Comparison of ENCODE assay signal across 12 mouse cellular contexts in genomic region chr4:127232551-127232950, GRCm38 (mm10). TPM values are rescaled to one million over a fixed set of nuclear protein-coding genes. Genes with fewer than 3 reads are reported as not detected.
DNase-seq lines count a peak whose midpoint lies in the region; ATAC-seq and TF ChIP-seq lines count a peak whose summit lies in the region.
"Had no signal": no experiment of that assay in that cellular context is flagged by ENCODE, and none has a peak within 500 bp of the region (broad histone marks: within the 10 kb centered on the region; RNA-seq: fewer than 3 reads in every experiment).

No protein-coding gene starts in this region.

- H3K4me2 ChIP-seq in hindbrain, embryonic 11.5 days (replicated peaks; ENCODE audit: low read depth, low read length) = no peak overlapping the region
- peak overlapping the region; percentile 30 for H3K4me2 ChIP-seq in midbrain, embryonic 15.5 days
- H3K4me2 ChIP-seq: stomach, embryonic 15.5 days had no signal

- peaks cover 9% of the 10 kb centered on the region for H3K4me1 ChIP-seq in hindbrain, embryonic 11.5 days (replicated peaks; ENCODE audit: control insufficient read depth, insufficient read depth, low read length)
- peaks cover 48% of the 10 kb centered on the region for H3K4me1 ChIP-seq in midbrain, embryonic 15.5 days
- peaks cover 9% of the 10 kb centered on the region for H3K4me1 ChIP-seq in thymus, adult 2 months (replicated peaks; ENCODE audit: control insufficient read depth, insufficient read depth, low read length)

- H3K9me3 ChIP-seq in hindbrain, embryonic 11.5 days (ENCODE audit: control insufficient read depth, low read length) = no peaks in the 10 kb centered on the region
- H3K9me3 ChIP-seq in midbrain, embryonic 15.5 days = no peaks in the 10 kb centered on the region
- H3K9me3 ChIP-seq: heart, embryonic 10.5 days; stomach, embryonic 15.5 days had no signal

- no peaks in the 10 kb centered on the region; the same call in 1 of the 2 replicates for H3K27me3 ChIP-seq in hindbrain, embryonic 11.5 days (ENCODE audit: control insufficient read depth, insufficient read depth, low read length)
- no peaks in the 10 kb centered on the region for H3K27me3 ChIP-seq in midbrain, embryonic 15.5 days (replicated peaks)
- H3K27me3 ChIP-seq in thymus, adult 2 months (ENCODE audit: control insufficient read depth, insufficient read depth, low read length) = peaks cover 6% of the 10 kb centered on the region

- H3K4me3 ChIP-seq in hindbrain, embryonic 11.5 days (ENCODE audit: low read depth, low read length) = no peak overlapping the region
- no peak overlapping the region for H3K4me3 ChIP-seq in midbrain, embryonic 15.5 days
- H3K4me3 ChIP-seq in thymus, adult 2 months (ENCODE audit: control insufficient read depth, insufficient read depth, low read length) = no peak overlapping the region
- H3K4me3 ChIP-seq: heart, embryonic 10.5 days; myocyte; stomach, embryonic 15.5 days had no signal

- peak overlapping the region; percentile 85 for H3K27ac ChIP-seq in hindbrain, embryonic 11.5 days (ENCODE audit: low read depth, low read length)
- peak overlapping the region; percentile 89 for H3K27ac ChIP-seq in midbrain, embryonic 15.5 days
- no peak overlapping the region for H3K27ac ChIP-seq in thymus, adult 2 months (ENCODE audit: control insufficient read depth, insufficient read depth, low read length)
- H3K27ac ChIP-seq: heart, embryonic 10.5 days; stomach, embryonic 15.5 days had no signal

- peak; percentile 61 for ATAC-seq in hindbrain, embryonic 11.5 days (ENCODE audit: low FRiP score)
- ATAC-seq in midbrain, embryonic 15.5 days (replicated peaks) = peak; percentile 62

- H3K36me3 ChIP-seq in hindbrain, embryonic 11.5 days (ENCODE audit: control insufficient read depth, insufficient read depth, low read length) = no peaks in the 10 kb centered on the region
- H3K36me3 ChIP-seq in midbrain, embryonic 15.5 days (replicated peaks) = no peaks in the 10 kb centered on the region
- no peaks in the 10 kb centered on the region for H3K36me3 ChIP-seq in thymus, adult 2 months (ENCODE audit: control insufficient read depth, insufficient read depth, low read length)
- H3K36me3 ChIP-seq: heart, embryonic 10.5 days; stomach, embryonic 15.5 days had no signal

- 60% methylated on average over 5 of the region's 5 CpGs for WGBS in hindbrain, embryonic 11.5 days
- 12% methylated on average over 5 of the region's 5 CpGs for WGBS in midbrain, embryonic 15.5 days
- WGBS in thymus, adult 2 months = 75% methylated on average over 5 of the region's 5 CpGs

- DNase-seq in brain, embryonic 14.5 days (ENCODE audit: low read depth) = peak; percentile 88
- DNase-seq in cerebellum, postnatal 10 days = peak; percentile 89 to 95
- no peak for DNase-seq in hindbrain, embryonic 11.5 days (ENCODE audit: low spot score)
- DNase-seq in thymus, adult 2 months = no peak
- no peak for DNase-seq in T-cell, adult 2 months (ENCODE audit: low spot score)
- DNase-seq in heart, adult 11 months = no peak
- DNase-seq: kidney, postnatal 14 days; lung, postnatal 4 days had no signal

- no peak for TF ChIP-seq POLR2A in brain, embryonic 14.5 days (IDR thresholded peaks at IDR 0.05; ENCODE audit: borderline replicate concordance, extremely low read depth, insufficient read depth, insufficient read length, poor library complexity, severe bottlenecking)
- TF ChIP-seq POLR2A in thymus, adult 2 months (IDR thresholded peaks at IDR 0.05; ENCODE audit: control insufficient read depth, extremely low read depth, insufficient read depth, low read length, poor library complexity) = no peak

- peak overlapping the region; percentile 2; the same call in 1 of the 2 replicates for H3K9ac ChIP-seq in hindbrain, embryonic 11.5 days (ENCODE audit: low read depth, low read length)
- H3K9ac ChIP-seq in midbrain, embryonic 15.5 days = no peak overlapping the region
- H3K9ac ChIP-seq: stomach, embryonic 15.5 days had no signal

- TF ChIP-seq CTCF in brain, embryonic 14.5 days (IDR thresholded peaks at IDR 0.05; ENCODE audit: borderline replicate concordance, extremely low read depth, insufficient read depth, insufficient read length) = no peak
- TF ChIP-seq CTCF in thymus, adult 2 months (IDR thresholded peaks at IDR 0.05; ENCODE audit: borderline replicate concordance, control insufficient read depth, extremely low read depth, insufficient read depth, low read length, poor library complexity) = no peak

RNA-seq across cellular contexts. Expression of gene Smim12, which starts 11.0 kb away (rescaled TPM):
- 31.6 and 37.0 TPM in 2 replicates for polyA plus RNA-seq in brain, embryonic 14.5 days (2012; rRNA removed)
- 59.3 and 59.7 TPM in 2 replicates for polyA plus RNA-seq in hindbrain, embryonic 11.5 days (2014; fragmentation: Nextera tagmentation; extraction: Ambion mirVana)
- 43.5 and 49.1 TPM in 2 replicates for polyA plus RNA-seq in midbrain, embryonic 15.5 days (2015; fragmentation: Nextera tagmentation; extraction: Ambion mirVana)
- 28.9 and 32.5 TPM in 2 replicates for polyA plus RNA-seq in thymus, adult 2 months (2012; rRNA removed)

Comparison
In these comparisons a context has a peak if more than half of its experiments do, and no peak if none do; other contexts are left out.
1. DNase-seq: peak in brain, embryonic 14.5 days (single experiment) and cerebellum, postnatal 10 days (2 of 2); none in hindbrain, embryonic 11.5 days (single experiment), thymus, adult 2 months (single experiment), T-cell, adult 2 months (single experiment) and heart, adult 11 months (single experiment).